Mouse (Mus musculus): ENCODE measurements around the gene Rack1. TPM values are rescaled to one million over a fixed set of nuclear protein-coding genes. Genes with fewer than 3 reads are reported as not detected.

Rack1 gene
- total and polyA plus RNA-seq, 3 experiments = 376 to 5,815 (median 4,421) TPM

DNA sequence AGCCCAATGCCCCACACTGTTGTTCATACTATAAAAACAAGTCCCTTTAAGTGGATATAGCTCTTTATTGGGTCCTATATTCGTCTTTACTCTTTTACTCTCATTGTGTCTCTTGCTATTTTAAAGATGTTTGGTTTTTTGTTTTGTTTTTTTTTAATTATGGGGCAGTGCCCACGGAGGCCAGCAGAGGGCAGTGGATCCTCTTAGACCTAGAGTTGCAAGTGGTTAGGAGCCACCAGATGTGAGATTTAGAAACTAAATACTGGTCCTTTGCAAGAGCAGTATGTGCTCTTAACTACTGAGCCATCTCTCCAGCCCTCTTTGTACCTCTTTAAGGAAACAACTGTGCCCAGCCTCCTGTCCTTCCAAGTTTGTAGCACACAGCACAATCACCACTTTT is 28.4 kb upstream of the Rack1 start:
- DNase-seq (ENCODE audit: low read depth, low spot score) = peak; percentile 85
- Histone ChIP-seq H3K36me3 (ENCODE audit: control insufficient read depth in 1 of 2, insufficient read depth in 2 of 2, low read length in 2 of 2) (peaks cover 0 to 4% of the 10 kb centered on the region in 2 experiments; a peak in 2 of 4 replicates), H3K4me3 (ENCODE audit: control insufficient read depth in 1 of 2, insufficient read depth in 1 of 2, low read depth in 2 of 2, low read length in 2 of 2) (peak overlapping the region; percentile 38 to 40), H3K9ac (ENCODE audit: control insufficient read depth, low read depth, low read length, poor library complexity, severe bottlenecking) (no peak overlapping the region), H3K27ac (ENCODE audit: control insufficient read depth, low read depth, low read length) (no peak overlapping the region), H3K27me3 (ENCODE audit: control insufficient read depth in 1 of 2, insufficient read depth in 2 of 2, low read length in 2 of 2) (no peaks in the 10 kb centered on the region), H3K9me3 (replicated peaks; ENCODE audit: insufficient read depth, low read length) (no peaks in the 10 kb centered on the region), H3K4me1 (ENCODE audit: control insufficient read depth in 1 of 2, insufficient read depth in 2 of 2, low read length in 2 of 2) (peaks cover 12 to 18% of the 10 kb centered on the region in 2 experiments), H3K79me2 (ENCODE audit: control insufficient read depth, insufficient read depth, low read length, poor library complexity) (no peaks in the 10 kb centered on the region)
- TF ChIP-seq ZC3H11A (IDR thresholded peaks at IDR 0.05; ENCODE audit: low read depth, low read length) (peak; percentile 50; the same call in 1 of the 2 replicates), ZNF384 (IDR thresholded peaks at IDR 0.05; ENCODE audit: low read depth, low read length) (peak; percentile 91), SMC3 (IDR thresholded peaks at IDR 0.05; ENCODE audit: low read depth, low read length) (peak; percentile 87), RAD21 (IDR thresholded peaks at IDR 0.05; ENCODE audit: low read depth, low read length) (peak; percentile 65), EP300 (IDR thresholded peaks at IDR 0.05; ENCODE audit: low read depth in 1 of 2, low read length in 2 of 2) (no peak), ZMIZ1 (IDR thresholded peaks at IDR 0.05; ENCODE audit: low read depth, low read length) (no peak), POLR2AphosphoS2 (IDR thresholded peaks at IDR 0.05; ENCODE audit: low read length) (no peak), CTCF (IDR thresholded peaks at IDR 0.05 in 2 of 3, conservative IDR thresholded peaks at IDR 0.05 in 1 of 3; ENCODE audit: control insufficient read depth in 1 of 3, insufficient read depth in 1 of 3, low read depth in 2 of 3, low read length in 3 of 3, poor library complexity in 1 of 3, severe bottlenecking in 1 of 3) (peak; percentile 79 to 92 (median 85)), MAFK (IDR thresholded peaks at IDR 0.05; ENCODE audit: borderline replicate concordance, low read depth, low read length) (no peak), GATA1 (IDR thresholded peaks at IDR 0.05; ENCODE audit: low read depth, low read length) (0 out of 2 replicates have a peak, but pooled peaks have one; percentile 17), SIN3A (IDR thresholded peaks at IDR 0.05; ENCODE audit: low read length) (peak; percentile 22; the same call in 1 of the 2 replicates)

GRCm38 (mm10) chr11:48774443-48775298 is 25.5 kb upstream of the Rack1 start:
- peaks cover 12 to 24% of the 10 kb centered on the region in 2 experiments for H3K4me1 ChIP-seq (ENCODE audit: control insufficient read depth in 1 of 2, insufficient read depth in 2 of 2, low read length in 2 of 2)
- DNase-seq (ENCODE audit: low read depth, low spot score) = peak; percentile 91
- no peaks in the 10 kb centered on the region for H3K27me3 ChIP-seq (ENCODE audit: control insufficient read depth in 1 of 2, insufficient read depth in 2 of 2, low read length in 2 of 2)
- peaks cover 0 to 4% of the 10 kb centered on the region in 2 experiments; a peak in 2 of 4 replicates for H3K36me3 ChIP-seq (ENCODE audit: control insufficient read depth in 1 of 2, insufficient read depth in 2 of 2, low read length in 2 of 2)
- no peaks in the 10 kb centered on the region for H3K9me3 ChIP-seq (replicated peaks; ENCODE audit: insufficient read depth, low read length)
- no peak overlapping the region for H3K27ac ChIP-seq (ENCODE audit: control insufficient read depth, low read depth, low read length)
- H3K4me3 ChIP-seq (ENCODE audit: control insufficient read depth in 1 of 2, insufficient read depth in 1 of 2, low read depth in 2 of 2, low read length in 2 of 2) = peak overlapping the region; percentile 36 to 52
- TF ChIP-seq RAD21 (IDR thresholded peaks at IDR 0.05; ENCODE audit: low read depth, low read length) (peak; percentile 51), BHLHE40 (IDR thresholded peaks at IDR 0.05; ENCODE audit: borderline replicate concordance, low read depth, low read length) (no peak), SIN3A (IDR thresholded peaks at IDR 0.05; ENCODE audit: low read length) (peak; percentile 39; the same call in 1 of the 2 replicates), SMC3 (IDR thresholded peaks at IDR 0.05; ENCODE audit: low read depth, low read length) (peak; percentile 48), USF1 (IDR thresholded peaks at IDR 0.05; ENCODE audit: low read depth, low read length) (peak; percentile 68), MXI1 (IDR thresholded peaks at IDR 0.05; ENCODE audit: low read depth, low read length) (0 out of 2 replicates have a peak, but pooled peaks have one; percentile 29), GATA1 (IDR thresholded peaks at IDR 0.05; ENCODE audit: low read depth, low read length) (peak; percentile 28; the same call in 1 of the 2 replicates), CTCF (IDR thresholded peaks at IDR 0.05 in 2 of 3, conservative IDR thresholded peaks at IDR 0.05 in 1 of 3; ENCODE audit: control insufficient read depth in 1 of 3, insufficient read depth in 1 of 3, low read depth in 2 of 3, low read length in 3 of 3, poor library complexity in 1 of 3, severe bottlenecking in 1 of 3) (peak; percentile 46 to 86 (median 71)), ZKSCAN1 (IDR thresholded peaks at IDR 0.05; ENCODE audit: low read depth, low read length) (no peak), ZC3H11A (IDR thresholded peaks at IDR 0.05; ENCODE audit: low read depth, low read length) (peak; percentile 16; the same call in 1 of the 2 replicates), POLR2AphosphoS5 (IDR thresholded peaks at IDR 0.05; ENCODE audit: borderline replicate concordance, low read depth, low read length) (no peak), MAFK (IDR thresholded peaks at IDR 0.05; ENCODE audit: borderline replicate concordance, low read depth, low read length) (no peak)
- peak overlapping the region; percentile 45 for H3K9ac ChIP-seq (ENCODE audit: control insufficient read depth, low read depth, low read length, poor library complexity, severe bottlenecking)
- H3K79me2 ChIP-seq (ENCODE audit: control insufficient read depth, insufficient read depth, low read length, poor library complexity) = no peaks in the 10 kb centered on the region
